Mouse (Mus musculus) liver, postnatal 0 days (tissue): ENCODE data around the gene Cd84. TPM values are rescaled to one million over a fixed set of nuclear protein-coding genes. Genes with fewer than 3 reads are reported as not detected.
A peak's percentile ranks its signal among the peaks of the same experiment; 100 is the strongest.
"Not testable (repeated sequence)": the region's sequence is repeated elsewhere in the genome, so short reads cannot be mapped to it uniquely, and the experiment has no call there.

Experiments used
- ATAC-seq: fragments of 200-750 bp; cut with Nextera tagmentation; 2 replicates; pipeline ENCODE4 v1.8.0; 2017; ENCODE audit warnings: mild to moderate bottlenecking, moderate library complexity
- DNase-seq: peaks from one replicate; pipeline ENCODE4 v3.0.0-alpha.2; 2016
- H3K27ac ChIP-seq: fragments of 300-500 bp; sonication (generic); 2 replicates; pipeline ENCODE4 v1.5.1; 2014; ENCODE audit warnings: antibody characterized with exemption, moderate library complexity, mild to moderate bottlenecking, low read depth
- H3K27me3 ChIP-seq: fragments of 300-500 bp; sonication (generic); 2 replicates; pipeline ENCODE4 v1.6.1; 2014; ENCODE audit warnings: low read length, control low read depth, mixed read lengths; ENCODE audit not compliant: insufficient read depth
- H3K36me3 ChIP-seq: fragments of 300-500 bp; sonication (generic); replicated peaks from 2 replicates; pipeline ENCODE4 v1.6.1; 2014; ENCODE audit warnings: mild to moderate bottlenecking, control low read depth, low read length, moderate library complexity, mixed read lengths; ENCODE audit not compliant: insufficient read depth
- H3K4me1 ChIP-seq: fragments of 300-500 bp; sonication (generic); 2 replicates; pipeline ENCODE4 v1.6.1; 2014; ENCODE audit warnings: antibody characterized with exemption, mild to moderate bottlenecking, control low read depth; ENCODE audit not compliant: insufficient read depth
- H3K4me2 ChIP-seq: fragments of 300-500 bp; sonication (generic); 2 replicates; pipeline ENCODE4 v1.6.1; 2014; ENCODE audit warnings: low read depth, mild to moderate bottlenecking, low read length, moderate library complexity, mixed read lengths
- H3K4me3 ChIP-seq: fragments of 300-500 bp; sonication (generic); 2 replicates; pipeline ENCODE4 v1.5.1; 2014; ENCODE audit warnings: low read depth, low read length
- H3K9ac ChIP-seq: fragments of 300-500 bp; sonication (generic); replicated peaks from 2 replicates; pipeline ENCODE4 v1.6.1; 2014; ENCODE audit warnings: mild to moderate bottlenecking, moderate library complexity
- H3K9me3 ChIP-seq: fragments of 300-500 bp; sonication (generic); 2 replicates; pipeline ENCODE4 v1.6.1; 2016; ENCODE audit warnings: mild to moderate bottlenecking, control low read depth, low read length, mixed read lengths
- CTCF ChIP-seq: sonication (generic); IDR thresholded peaks from 2 replicates; pipeline ENCODE4 v1.5.1; 2016; ENCODE audit warnings: antibody characterized with exemption, low read depth
- EP300 ChIP-seq: IDR thresholded peaks from 2 replicates; pipeline ENCODE4 v1.6.1; 2016; ENCODE audit warnings: antibody characterized with exemption, low read depth, mild to moderate bottlenecking
- WGBS: fragments of 180-500 bp; shearing (Covaris S2); extraction: QIAGEN DNeasy Blood & Tissue Kit; methylation state at CpG from one replicate; pipeline ENCODE4 v1.1.7; 2014; ENCODE audit not compliant: insufficient replicate concordance; 5-methylcytosine and 5-hydroxymethylcytosine counted together
- polyA plus RNA-seq: library from polyadenylated mRNA; unstranded; fragments of >200 nt; fragmentation: Nextera tagmentation; extraction: Ambion mirVana; gene quantifications from 2 replicates; pipeline ENCODE4 v1.2.1, GENCODE M21; 2015

Cd84 gene
- polyA plus RNA-seq: 10.8 and 11.2 TPM in 2 replicates

DNA sequence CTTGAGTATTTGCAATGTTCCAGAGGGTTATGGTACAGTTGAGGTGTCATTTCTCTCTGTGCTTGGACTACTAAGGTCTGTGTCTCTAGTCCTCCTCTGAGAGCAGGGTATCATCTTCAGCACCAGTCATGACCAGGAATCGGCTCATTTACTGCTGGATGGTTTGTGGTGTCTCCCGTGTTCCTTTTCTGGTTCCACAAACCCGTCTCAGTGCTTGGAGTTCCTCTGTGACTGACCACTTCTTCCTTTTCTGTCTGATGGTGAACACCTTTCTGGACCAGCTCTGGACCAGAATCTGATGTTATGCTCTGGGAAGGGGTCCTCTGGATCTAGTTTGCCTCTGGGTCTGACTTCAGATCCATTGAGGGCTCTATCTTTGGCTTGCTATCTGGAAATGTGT lies at the start of gene Cd84:
TSS of gene Cd84 (plus strand) at position 210 of the 400 bp plus-strand sequence.
- TF ChIP-seq CTCF: no peak
- TF ChIP-seq EP300: no peak
- peak within 1 kb of the TSS; percentile 28 for H3K4me3 ChIP-seq
- H3K9ac ChIP-seq: 0 out of 2 replicates have a peak within 1 kb of the TSS, but pooled peaks have one; percentile 27
- H3K27me3 ChIP-seq: no peaks in the 10 kb centered on the region
- H3K27ac ChIP-seq: peak within 1 kb of the TSS; percentile 76
- H3K4me2 ChIP-seq: peak within 1 kb of the TSS; percentile 61
- no peak for ATAC-seq
- no peaks in the 10 kb centered on the region for H3K9me3 ChIP-seq
- no peak for DNase-seq
- 58% methylated on average over 3 of the region's 3 CpGs for WGBS
- no peaks in the 10 kb centered on the region for H3K36me3 ChIP-seq
- peaks cover 3% of the 10 kb centered on the region for H3K4me1 ChIP-seq

DNA sequence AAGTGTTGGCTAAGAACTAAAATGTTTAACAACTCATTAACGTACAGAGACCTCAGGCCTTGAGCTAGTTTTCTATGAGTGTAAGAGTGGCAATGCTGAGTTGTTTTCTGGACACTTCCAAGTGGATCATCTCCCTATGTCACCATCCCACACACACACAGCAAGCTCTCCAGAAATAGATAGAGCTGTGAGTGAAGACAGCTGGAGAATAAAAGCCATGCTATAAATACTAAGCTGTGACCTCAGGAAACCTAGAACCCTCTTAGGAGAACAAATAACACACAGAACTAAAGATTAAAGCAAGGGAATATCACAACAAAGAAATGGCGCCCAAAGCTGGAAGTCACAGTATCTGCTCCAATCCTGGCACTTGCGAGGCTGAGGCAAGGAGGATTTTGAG lies 48.0 kb upstream of the Cd84 start:
- Histone ChIP-seq H3K4me1 (no peaks in the 10 kb centered on the region), H3K9ac (no peak overlapping the region), H3K4me3 (no peak overlapping the region), H3K4me2 (no peak overlapping the region), H3K9me3 (no peaks in the 10 kb centered on the region), H3K36me3 (no peaks in the 10 kb centered on the region), H3K27me3 (no peaks in the 10 kb centered on the region), H3K27ac (no peak overlapping the region)
- DNase-seq (no peak), ATAC-seq (no peak)
- no peak for TF ChIP-seq CTCF
- TF ChIP-seq EP300: no peak
- 83% methylated on average over 3 of the region's 3 CpGs for WGBS

DNA sequence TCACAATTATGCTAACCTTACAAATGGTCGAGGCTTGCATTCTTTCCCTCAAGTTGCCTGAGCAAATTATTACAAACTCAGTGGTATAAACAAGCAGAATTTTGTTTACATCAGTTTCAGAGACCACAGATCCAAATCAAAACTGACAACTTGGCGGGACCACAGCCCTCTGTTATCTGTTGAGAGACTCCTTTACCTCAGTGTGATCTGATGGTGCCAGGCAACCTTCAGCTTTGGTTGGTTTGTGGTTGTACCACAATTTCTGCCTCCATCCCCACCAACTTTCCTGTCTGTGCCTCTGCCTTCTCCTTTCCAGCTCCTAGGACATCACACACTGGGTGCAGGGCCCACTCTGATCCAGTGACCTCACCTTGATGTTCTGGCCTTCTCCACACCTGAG lies 43.3 kb upstream of the Cd84 start:
- DNase-seq (no peak), ATAC-seq (no peak)
- TF ChIP-seq CTCF: no peak
- TF ChIP-seq EP300: no peak
- no peaks in the 10 kb centered on the region for H3K9me3 ChIP-seq
- H3K27me3 ChIP-seq: no peaks in the 10 kb centered on the region
- H3K9ac ChIP-seq: no peak overlapping the region
- WGBS: 41% methylated on average over 2 of the region's 2 CpGs
- H3K4me1 ChIP-seq: no peaks in the 10 kb centered on the region
- H3K27ac ChIP-seq: no peak overlapping the region
- H3K4me3 ChIP-seq: no peak overlapping the region
- no peak overlapping the region for H3K4me2 ChIP-seq
- H3K36me3 ChIP-seq: no peaks in the 10 kb centered on the region

DNA sequence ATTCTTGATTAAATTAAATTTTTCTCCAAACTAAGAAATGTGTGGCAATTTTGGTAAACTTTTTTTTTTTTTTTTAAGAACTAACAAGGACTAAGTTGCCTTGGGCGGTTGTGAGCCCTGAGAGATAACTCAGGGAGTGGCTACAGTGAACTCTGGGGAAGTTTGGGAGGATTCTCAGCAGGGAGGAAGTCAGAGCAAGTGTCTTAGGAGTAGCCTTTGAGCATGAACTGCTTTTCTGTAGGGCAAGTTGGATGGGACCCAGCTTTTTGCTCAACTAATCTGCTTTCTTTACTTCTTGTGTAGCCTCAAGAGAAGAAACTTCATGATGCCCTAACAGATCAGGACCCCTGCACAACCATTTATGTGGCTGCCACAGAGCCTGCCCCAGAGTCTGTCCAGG lies 41.7 kb upstream of the Cd84 start:
- no peaks in the 10 kb centered on the region for H3K9me3 ChIP-seq
- no peak for TF ChIP-seq EP300
- TF ChIP-seq CTCF: no peak
- DNase-seq: no peak
- no peaks in the 10 kb centered on the region for H3K27me3 ChIP-seq
- H3K27ac ChIP-seq: no peak overlapping the region
- no peak overlapping the region for H3K4me3 ChIP-seq
- no peaks in the 10 kb centered on the region for H3K4me1 ChIP-seq
- no peak overlapping the region for H3K9ac ChIP-seq
- H3K36me3 ChIP-seq: no peaks in the 10 kb centered on the region
- 27% methylated on average over 1 of the region's 1 CpGs for WGBS
- ATAC-seq: no peak
- H3K4me2 ChIP-seq: no peak overlapping the region

DNA sequence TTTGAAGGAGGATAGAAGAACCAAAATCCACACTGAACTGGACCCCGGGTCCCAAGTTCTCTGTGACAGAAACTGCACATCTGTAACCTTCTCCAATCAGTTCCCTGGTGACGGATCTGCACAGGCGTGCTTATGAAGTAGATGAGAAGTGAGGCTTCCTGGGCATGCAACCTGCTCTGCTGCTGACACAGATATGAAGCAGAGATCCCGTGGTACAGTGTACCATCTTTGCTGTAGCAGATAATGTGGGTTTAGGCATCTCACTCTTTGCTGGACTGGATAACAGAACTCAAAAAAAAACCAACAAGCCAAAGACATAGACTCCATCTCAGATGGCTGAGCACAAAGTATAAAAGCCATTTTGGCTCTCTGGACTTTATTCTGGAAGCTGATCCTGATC lies 39.8 kb upstream of the Cd84 start:
- Histone ChIP-seq H3K4me2 (no peak overlapping the region), H3K9me3 (no peaks in the 10 kb centered on the region), H3K9ac (no peak overlapping the region), H3K4me1 (no peaks in the 10 kb centered on the region), H3K36me3 (no peaks in the 10 kb centered on the region), H3K27me3 (no peaks in the 10 kb centered on the region), H3K27ac (no peak overlapping the region), H3K4me3 (no peak overlapping the region)
- DNase-seq: no peak
- ATAC-seq: no peak
- TF ChIP-seq EP300 (no peak), CTCF (no peak)
- 56% methylated on average over 4 of the region's 4 CpGs for WGBS

DNA sequence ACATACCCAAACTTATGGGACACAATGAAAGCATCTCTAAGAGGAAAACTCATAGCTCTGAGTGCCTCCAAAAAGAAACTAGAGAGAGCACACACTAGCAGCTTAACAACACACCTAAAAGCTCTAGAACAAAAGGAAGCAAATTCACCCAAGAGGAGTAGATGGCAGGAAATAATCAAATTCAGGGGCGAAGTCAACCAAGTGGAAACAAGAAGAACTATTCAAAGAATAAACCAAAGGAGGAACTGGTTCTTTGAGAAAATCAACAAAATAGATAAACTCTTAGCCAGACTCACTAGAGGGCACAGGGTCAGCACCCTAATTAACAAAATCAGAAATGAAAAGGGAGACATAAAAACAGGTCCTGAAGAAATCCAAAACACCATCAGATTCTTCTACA lies 28.4 kb upstream of the Cd84 start:
- ATAC-seq, H3K4me3 ChIP-seq, H3K9ac ChIP-seq, H3K27me3 ChIP-seq, H3K36me3 ChIP-seq, H3K4me2 ChIP-seq, H3K9me3 ChIP-seq, DNase-seq, H3K27ac ChIP-seq, H3K4me1 ChIP-seq: not testable (repeated sequence)
- 40% methylated on average over 1 of the region's 1 CpGs for WGBS
